Mouse (Mus musculus) MEL (cell line): ENCODE measurements around the gene Asxl2. TPM values are rescaled to one million over a fixed set of nuclear protein-coding genes. Genes with fewer than 3 reads are reported as not detected.

Experiments used
- DNase-seq: peaks from one replicate; pipeline ENCODE4 v3.0.0; 2011; ENCODE audit warnings: low read depth, low spot score
- H3K27ac ChIP-seq: 2 replicates; pipeline ENCODE4 v1.5.1; 2012; ENCODE audit warnings: low read depth, mild to moderate bottlenecking, control low read depth, low read length, moderate library complexity; ENCODE audit not compliant: control insufficient read depth
- H3K27me3 ChIP-seq, 2 experiments: fragments of 150-350 bp in 1 of 2; sonication (generic) in 1 of 2; 2 replicates each; pipeline ENCODE4 v1.6.1; 2012; ENCODE audit warnings: low read length in 2 of 2, mild to moderate bottlenecking in 2 of 2, improper control_type of control experiment in 1 of 2, moderate library complexity in 1 of 2; ENCODE audit not compliant: insufficient read depth in 2 of 2, control insufficient read depth in 1 of 2
- H3K36me3 ChIP-seq, 2 experiments: 2 replicates each; pipeline ENCODE4 v1.6.1; 2012 to 2014; ENCODE audit warnings: low read length in 2 of 2, improper control_type of control experiment in 1 of 2, inconsistent platforms in 1 of 2, mild to moderate bottlenecking in 1 of 2; ENCODE audit not compliant: insufficient read depth in 2 of 2, control insufficient read depth in 1 of 2
- H3K4me1 ChIP-seq, 2 experiments: fragments of 150-350 bp in 1 of 2; sonication (generic) in 1 of 2; 2 replicates each; pipeline ENCODE4 v1.6.1; 2012; ENCODE audit warnings: low read length in 2 of 2, improper control_type of control experiment in 1 of 2, mild to moderate bottlenecking in 1 of 2; ENCODE audit not compliant: insufficient read depth in 2 of 2, control insufficient read depth in 1 of 2
- H3K4me3 ChIP-seq, 2 experiments: fragments of 150-350 bp in 1 of 2; sonication (generic) in 1 of 2; 2 replicates each; pipeline ENCODE4 v1.5.1; 2012; ENCODE audit warnings: low read depth in 2 of 2, low read length in 2 of 2, mild to moderate bottlenecking in 2 of 2, moderate library complexity in 2 of 2, control low read depth in 1 of 2, improper control_type of control experiment in 1 of 2; ENCODE audit not compliant: control insufficient read depth in 1 of 2, insufficient read depth in 1 of 2
- H3K79me2 ChIP-seq: 2 replicates; pipeline ENCODE4 v1.6.1; 2012; ENCODE audit warnings: mild to moderate bottlenecking, low read length, moderate library complexity; ENCODE audit not compliant: control insufficient read depth, poor library complexity, insufficient read depth
- H3K9ac ChIP-seq: 2 replicates; pipeline ENCODE4 v1.6.1; 2012; ENCODE audit warnings: low read depth, mild to moderate bottlenecking, control low read depth, low read length, moderate library complexity; ENCODE audit not compliant: control insufficient read depth, poor library complexity, severe bottlenecking
- H3K9me3 ChIP-seq: fragments of 150-350 bp; sonication (generic); replicated peaks from 2 replicates; pipeline ENCODE4 v1.6.1; 2012; ENCODE audit warnings: mild to moderate bottlenecking, low read length, improper control_type of control experiment, moderate library complexity; ENCODE audit not compliant: insufficient read depth
- BHLHE40 ChIP-seq: IDR thresholded peaks from 2 replicates; pipeline ENCODE4 v1.6.1; 2012; ENCODE audit warnings: low read depth, mild to moderate bottlenecking, inconsistent platforms, low read length, improper control_type of control experiment, borderline replicate concordance
- CHD1 ChIP-seq: IDR thresholded peaks from 2 replicates; pipeline ENCODE4 v1.6.1; 2012; ENCODE audit warnings: low read depth, mild to moderate bottlenecking, inconsistent platforms, low read length, improper control_type of control experiment
- CHD2 ChIP-seq: IDR thresholded peaks from 2 replicates; pipeline ENCODE4 v1.6.1; 2011; ENCODE audit warnings: low read length, improper control_type of control experiment
- CTCF ChIP-seq, 3 experiments: IDR thresholded peaks in 2 of 3; conservative IDR thresholded peaks in 1 of 3; 2 replicates each; pipeline ENCODE4 v1.5.1; 2011 to 2012; ENCODE audit warnings: low read length in 3 of 3, low read depth in 2 of 3, mild to moderate bottlenecking in 2 of 3, improper control_type of control experiment in 1 of 3, inconsistent platforms in 1 of 3, mixed read lengths in 1 of 3, moderate library complexity in 1 of 3; ENCODE audit not compliant: control insufficient read depth in 1 of 3, insufficient read depth in 1 of 3, poor library complexity in 1 of 3, severe bottlenecking in 1 of 3
- E2F4 ChIP-seq: IDR thresholded peaks from 2 replicates; pipeline ENCODE4 v1.6.1; 2011; ENCODE audit warnings: low read depth, low read length, improper control_type of control experiment, borderline replicate concordance
- ELF1 ChIP-seq: IDR thresholded peaks from 2 replicates; pipeline ENCODE4 v1.6.1; 2014; ENCODE audit warnings: low read depth, mild to moderate bottlenecking, inconsistent platforms, low read length, improper control_type of control experiment, moderate library complexity
- EP300 ChIP-seq, 2 experiments: IDR thresholded peaks; 2 replicates each; pipeline ENCODE4 v1.6.1; 2011; ENCODE audit warnings: improper control_type of control experiment in 2 of 2, low read length in 2 of 2, low read depth in 1 of 2, mild to moderate bottlenecking in 1 of 2
- ETS1 ChIP-seq: IDR thresholded peaks from 2 replicates; pipeline ENCODE4 v1.6.1; 2012; ENCODE audit warnings: low read depth, mild to moderate bottlenecking, inconsistent platforms, low read length, improper control_type of control experiment, moderate library complexity
- GABPA ChIP-seq: IDR thresholded peaks from 2 replicates; pipeline ENCODE4 v1.6.1; 2012; ENCODE audit warnings: low read depth, mild to moderate bottlenecking, inconsistent platforms, low read length, improper control_type of control experiment, moderate library complexity
- GATA1 ChIP-seq: IDR thresholded peaks from 2 replicates; pipeline ENCODE4 v1.6.1; 2011; ENCODE audit warnings: low read depth, low read length, improper control_type of control experiment
- HCFC1 ChIP-seq: IDR thresholded peaks from 2 replicates; pipeline ENCODE4 v1.6.1; 2012; ENCODE audit warnings: low read depth, mild to moderate bottlenecking, inconsistent platforms, low read length, improper control_type of control experiment, moderate library complexity
- JUND ChIP-seq: IDR thresholded peaks from 2 replicates; pipeline ENCODE4 v1.6.1; 2011; ENCODE audit warnings: low read depth, mild to moderate bottlenecking, improper control_type of control experiment, low read length
- KAT2A ChIP-seq: conservative IDR thresholded peaks from 2 replicates; pipeline ENCODE4 v1.6.1; 2012; ENCODE audit warnings: low read depth, low read length, improper control_type of control experiment, inconsistent platforms
- MAFK ChIP-seq: IDR thresholded peaks from 2 replicates; pipeline ENCODE4 v1.6.1; 2011; ENCODE audit warnings: low read depth, mild to moderate bottlenecking, low read length, improper control_type of control experiment, borderline replicate concordance
- MAX ChIP-seq: IDR thresholded peaks from 2 replicates; pipeline ENCODE4 v1.6.1; 2011; ENCODE audit warnings: low read length, improper control_type of control experiment
- MAZ ChIP-seq: IDR thresholded peaks from 2 replicates; pipeline ENCODE4 v1.6.1; 2012; ENCODE audit warnings: low read depth, mild to moderate bottlenecking, inconsistent platforms, low read length, improper control_type of control experiment
- MEF2A ChIP-seq: IDR thresholded peaks from 2 replicates; pipeline ENCODE4 v1.6.1; 2014; ENCODE audit warnings: low read depth, mild to moderate bottlenecking, inconsistent platforms, low read length, improper control_type of control experiment; ENCODE audit not compliant: poor library complexity, insufficient replicate concordance, severe bottlenecking; ENCODE audit errors: extremely low read depth
- MXI1 ChIP-seq: IDR thresholded peaks from 2 replicates; pipeline ENCODE4 v1.6.1; 2011; ENCODE audit warnings: mild to moderate bottlenecking, low read depth, low read length, improper control_type of control experiment
- MYB ChIP-seq: IDR thresholded peaks from 2 replicates; pipeline ENCODE4 v1.6.1; 2011; ENCODE audit warnings: mild to moderate bottlenecking, low read depth, low read length, improper control_type of control experiment
- MYC ChIP-seq: IDR thresholded peaks from 2 replicates; pipeline ENCODE4 v1.6.1; 2011; ENCODE audit warnings: low read depth, mild to moderate bottlenecking, low read length, improper control_type of control experiment, moderate library complexity
- NELFE ChIP-seq: IDR thresholded peaks from 2 replicates; pipeline ENCODE4 v1.6.1; 2011; ENCODE audit warnings: low read depth, low read length, improper control_type of control experiment
- NRF1 ChIP-seq: IDR thresholded peaks from 2 replicates; pipeline ENCODE4 v1.6.1; 2014; ENCODE audit warnings: low read depth, mild to moderate bottlenecking, inconsistent platforms, low read length, improper control_type of control experiment, moderate library complexity; ENCODE audit not compliant: poor library complexity, insufficient read depth, severe bottlenecking
- POLR2A ChIP-seq, 2 experiments: IDR thresholded peaks; 2 replicates each; pipeline ENCODE4 v1.6.1; 2011 to 2012; ENCODE audit warnings: low read length in 2 of 2, mild to moderate bottlenecking in 2 of 2, control low read depth in 1 of 2, improper control_type of control experiment in 1 of 2, low read depth in 1 of 2, moderate library complexity in 1 of 2; ENCODE audit not compliant: control insufficient read depth in 1 of 2, insufficient read depth in 1 of 2, poor library complexity in 1 of 2
- POLR2AphosphoS5 ChIP-seq: IDR thresholded peaks from 2 replicates; pipeline ENCODE4 v1.6.1; 2012; ENCODE audit warnings: low read depth, borderline replicate concordance, mild to moderate bottlenecking, inconsistent platforms, low read length, moderate library complexity, mixed read lengths
- RAD21 ChIP-seq: IDR thresholded peaks from 2 replicates; pipeline ENCODE4 v1.6.1; 2011; ENCODE audit warnings: mild to moderate bottlenecking, low read depth, low read length, improper control_type of control experiment
- RCOR1 ChIP-seq: IDR thresholded peaks from 2 replicates; pipeline ENCODE4 v1.6.1; 2012; ENCODE audit warnings: low read depth, mild to moderate bottlenecking, inconsistent platforms, low read length, improper control_type of control experiment
- SIN3A ChIP-seq: IDR thresholded peaks from 2 replicates; pipeline ENCODE4 v1.6.1; 2012; ENCODE audit warnings: low read length, improper control_type of control experiment, inconsistent platforms
- SMC3 ChIP-seq: IDR thresholded peaks from 2 replicates; pipeline ENCODE4 v1.6.1; 2011; ENCODE audit warnings: low read depth, low read length, improper control_type of control experiment
- TAL1 ChIP-seq: IDR thresholded peaks from 2 replicates; pipeline ENCODE4 v1.6.1; 2012; ENCODE audit warnings: mild to moderate bottlenecking, inconsistent platforms, low read length, moderate library complexity, mixed read lengths
- TBP ChIP-seq: IDR thresholded peaks from 2 replicates; pipeline ENCODE4 v1.8.0; 2011; ENCODE audit warnings: low read depth, low read length, improper control_type of control experiment
- TCF12 ChIP-seq: IDR thresholded peaks from 2 replicates; pipeline ENCODE4 v1.6.1; 2014; ENCODE audit warnings: low read depth, mild to moderate bottlenecking, inconsistent platforms, low read length, improper control_type of control experiment, moderate library complexity
- UBTF ChIP-seq: IDR thresholded peaks from 2 replicates; pipeline ENCODE4 v1.6.1; 2012; ENCODE audit warnings: low read depth, mild to moderate bottlenecking, inconsistent platforms, low read length, improper control_type of control experiment, moderate library complexity, borderline replicate concordance; ENCODE audit not compliant: insufficient read depth
- USF1 ChIP-seq: IDR thresholded peaks from 2 replicates; pipeline ENCODE4 v1.6.1; 2014; ENCODE audit warnings: low read depth, mild to moderate bottlenecking, inconsistent platforms, low read length, improper control_type of control experiment, moderate library complexity
- USF2 ChIP-seq, 2 experiments: IDR thresholded peaks; 2 replicates each; pipeline ENCODE4 v1.6.1; 2011 to 2012; ENCODE audit warnings: improper control_type of control experiment in 2 of 2, low read length in 2 of 2, borderline replicate concordance in 1 of 2, inconsistent platforms in 1 of 2, low read depth in 1 of 2, mild to moderate bottlenecking in 1 of 2; ENCODE audit not compliant: insufficient read depth in 1 of 2
- ZC3H11A ChIP-seq: IDR thresholded peaks from 2 replicates; pipeline ENCODE4 v1.6.1; 2012; ENCODE audit warnings: low read depth, mild to moderate bottlenecking, inconsistent platforms, low read length, improper control_type of control experiment
- ZKSCAN1 ChIP-seq: IDR thresholded peaks from 2 replicates; pipeline ENCODE4 v1.6.1; 2012; ENCODE audit warnings: low read depth, mild to moderate bottlenecking, inconsistent platforms, low read length, improper control_type of control experiment, moderate library complexity
- ZMIZ1 ChIP-seq: IDR thresholded peaks from 2 replicates; pipeline ENCODE4 v1.6.1; 2012; ENCODE audit warnings: low read depth, mild to moderate bottlenecking, inconsistent platforms, low read length, improper control_type of control experiment, moderate library complexity
- ZNF384 ChIP-seq: IDR thresholded peaks from 2 replicates; pipeline ENCODE4 v1.6.1; 2012; ENCODE audit warnings: low read depth, mild to moderate bottlenecking, inconsistent platforms, low read length, improper control_type of control experiment
- polyA plus RNA-seq, 2 experiments: library from polyadenylated mRNA; stranded (reverse) in 1 of 2; unstranded in 1 of 2; fragments of >175 nt in 1 of 2; fragments of >200 nt in 1 of 2; gene quantifications; 2 replicates each; pipeline versions ENCODE4 v1.2.1 to v1.2.4; 2012; ENCODE audit warnings: low replicate concordance in 2 of 2, low read depth in 1 of 2; ENCODE audit not compliant: insufficient read length in 2 of 2, insufficient read depth in 1 of 2, missing spikeins in 1 of 2
- total RNA-seq: library from RNA; depleted of rRNA; stranded (reverse); fragments of 300-350 nt; gene quantifications from 2 replicates; pipeline ENCODE4 v1.2.3, GENCODE M21; 2012

Asxl2 gene
- total and polyA plus RNA-seq, 3 experiments: 18.8 to 62.0 (median 26.2) TPM

- no peaks in the 10 kb centered on the region for H3K9me3 ChIP-seq
- peak; percentile 56 for DNase-seq
- H3K4me3 ChIP-seq: no peak overlapping the region
- peaks cover 11 to 39% of the 10 kb centered on the region in 2 experiments for H3K36me3 ChIP-seq
- no peak overlapping the region for H3K27ac ChIP-seq
- no peaks in the 10 kb centered on the region for H3K27me3 ChIP-seq
- peaks cover 12 to 24% of the 10 kb centered on the region in 2 experiments for H3K4me1 ChIP-seq
- H3K9ac ChIP-seq: no peak overlapping the region
- peaks cover 52% of the 10 kb centered on the region for H3K79me2 ChIP-seq
- TF ChIP-seq MAFK (no peak), ZC3H11A (0 out of 2 replicates have a peak, but pooled peaks have one; percentile 2), MEF2A (no peak), SIN3A (0 out of 2 replicates have a peak, but pooled peaks have one; percentile 34), JUND (no peak), RAD21 (peak; percentile 34), UBTF (no peak), GABPA (no peak), RCOR1 (no peak), TAL1 (no peak), NELFE (no peak), CHD1 (no peak), NRF1 (no peak), CHD2 (no peak), ZNF384 (0 out of 2 replicates have a peak, but pooled peaks have one; percentile 42), TCF12 (no peak), HCFC1 (no peak), KAT2A (no peak), E2F4 (no peak), BHLHE40 (no peak), EP300 (IDR thresholded peaks at IDR 0.05; ENCODE audit: low read depth in 1 of 2, low read length in 2 of 2) (no peak), MXI1 (no peak), MYB (no peak), POLR2AphosphoS5 (no peak), TBP (no peak), ZMIZ1 (no peak), CTCF (IDR thresholded peaks at IDR 0.05 in 2 of 3, conservative IDR thresholded peaks at IDR 0.05 in 1 of 3; ENCODE audit: control insufficient read depth in 1 of 3, insufficient read depth in 1 of 3, low read depth in 2 of 3, low read length in 3 of 3, poor library complexity in 1 of 3, severe bottlenecking in 1 of 3) (peak in 2 of 3 experiments; percentile 35 to 67; a peak in 4 of 6 replicates), USF1 (no peak), SMC3 (peak; percentile 34), ZKSCAN1 (no peak), ELF1 (no peak), MAZ (no peak), MYC (no peak), USF2 (IDR thresholded peaks at IDR 0.05; ENCODE audit: borderline replicate concordance in 1 of 2, insufficient read depth in 1 of 2, low read depth in 1 of 2, low read length in 2 of 2) (no peak), ETS1 (no peak), MAX (no peak), POLR2A (IDR thresholded peaks at IDR 0.05; ENCODE audit: control insufficient read depth in 1 of 2, insufficient read depth in 1 of 2, low read depth in 1 of 2, low read length in 2 of 2, poor library complexity in 1 of 2) (no peak), GATA1 (no peak)
Observed at GRCm38 (mm10) chr12:3437815-3438214, 11.2 kb downstream of the Asxl2 start.
